Mouse (Mus musculus): Measurements from ENCODE around the gene Calhm1. TPM values are rescaled to one million over a fixed set of nuclear protein-coding genes. Genes with fewer than 3 reads are reported as not detected.

Calhm1 gene
- polyA plus RNA-seq (2012; fragmentation: generic; extraction: Trizol): under 1 TPM in 1 of 2 experiments, not detected in 1; 0.22 TPM

DNA sequence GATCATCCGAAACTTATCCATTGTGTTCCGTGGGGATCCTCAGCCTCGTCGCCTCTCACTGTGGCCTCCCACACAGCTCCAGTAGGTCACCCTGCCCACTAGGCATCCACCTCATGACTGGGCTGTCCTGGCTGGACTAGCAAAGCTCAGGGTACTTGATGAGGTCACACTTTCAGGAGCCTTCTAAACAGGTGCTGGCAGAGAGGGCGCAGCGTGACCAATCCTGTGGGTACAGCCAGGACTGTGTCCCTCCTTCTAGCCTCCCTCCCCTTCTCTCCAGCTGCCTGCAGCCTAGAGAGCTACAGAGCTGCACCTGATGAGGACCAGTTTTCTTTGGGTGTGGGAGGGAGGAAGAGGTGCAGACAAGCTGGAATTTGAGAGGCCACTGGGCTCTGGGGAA lies at the start of gene Calhm1:
Gene Calhm1 (minus strand): TSS at position 101 of the 400 bp plus-strand sequence.

DNA sequence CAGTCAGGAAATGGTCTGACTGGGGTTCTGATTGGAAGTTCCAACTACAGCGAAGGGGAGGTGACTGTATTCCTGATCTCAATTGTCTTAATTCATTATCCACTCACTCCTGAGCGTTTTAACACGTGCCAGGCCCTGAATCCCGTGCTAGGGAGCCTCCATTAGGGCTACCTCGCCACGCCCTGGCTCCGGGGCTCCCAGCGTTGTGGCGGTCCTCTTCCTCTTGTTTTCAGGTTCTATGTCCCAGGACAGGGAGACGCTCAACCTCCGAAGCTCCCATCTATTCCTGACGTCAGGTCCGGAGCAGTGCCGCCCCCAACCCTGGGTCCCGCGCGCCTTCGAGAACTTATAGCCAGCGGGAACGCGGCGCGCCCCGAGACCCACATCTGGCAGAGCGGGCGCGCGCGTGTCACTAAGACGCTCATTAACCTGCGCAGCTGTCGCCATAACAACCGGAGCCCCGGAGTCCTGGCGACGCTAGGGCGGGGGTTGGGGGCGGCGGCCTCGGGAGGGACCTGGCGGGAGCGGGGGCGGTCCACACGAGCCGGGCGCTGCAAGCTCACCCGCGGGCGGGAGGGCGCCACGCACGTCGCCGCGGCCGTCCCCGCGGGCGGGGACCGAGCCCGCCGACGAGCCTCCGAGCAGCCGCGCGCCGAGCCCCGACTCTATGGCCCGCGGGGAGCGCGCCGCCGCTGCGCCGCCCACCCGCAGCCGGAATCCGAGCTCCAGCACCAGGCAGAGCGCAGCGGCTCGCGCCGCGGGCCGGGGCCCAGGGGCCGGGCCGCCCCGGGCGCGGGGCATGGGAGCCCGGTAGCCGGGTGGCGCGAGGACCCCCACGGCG lies 34.6 kb upstream of the Calhm1 start, which contains the start of gene Neurl1a:
Gene Neurl1a (plus strand): TSS at position 390 of the 841 bp plus-strand sequence.

DNA sequence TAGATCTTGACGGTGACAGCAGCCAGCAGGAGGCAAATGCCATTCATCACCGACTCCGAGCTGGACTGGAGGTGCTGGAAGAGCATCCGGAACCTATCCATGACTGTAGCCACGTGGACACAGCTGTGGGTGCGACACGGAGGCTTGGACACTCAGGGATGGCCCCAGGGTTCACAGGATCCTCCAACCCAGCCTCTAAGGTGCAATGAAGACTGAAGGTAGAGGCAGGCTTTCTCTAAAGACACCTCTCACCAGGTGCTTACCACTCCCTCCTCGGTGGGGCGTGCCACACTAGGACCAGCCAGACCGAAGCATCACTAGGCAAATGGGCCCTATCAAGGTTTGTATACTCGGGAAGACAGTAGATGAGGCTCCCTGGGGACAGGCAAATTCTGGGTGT lies 13.6 kb upstream of the Calhm1 start, which contains the start of gene Calhm3:
Gene Calhm3 (minus strand): TSS at position 101 of the 400 bp plus-strand sequence.

DNA sequence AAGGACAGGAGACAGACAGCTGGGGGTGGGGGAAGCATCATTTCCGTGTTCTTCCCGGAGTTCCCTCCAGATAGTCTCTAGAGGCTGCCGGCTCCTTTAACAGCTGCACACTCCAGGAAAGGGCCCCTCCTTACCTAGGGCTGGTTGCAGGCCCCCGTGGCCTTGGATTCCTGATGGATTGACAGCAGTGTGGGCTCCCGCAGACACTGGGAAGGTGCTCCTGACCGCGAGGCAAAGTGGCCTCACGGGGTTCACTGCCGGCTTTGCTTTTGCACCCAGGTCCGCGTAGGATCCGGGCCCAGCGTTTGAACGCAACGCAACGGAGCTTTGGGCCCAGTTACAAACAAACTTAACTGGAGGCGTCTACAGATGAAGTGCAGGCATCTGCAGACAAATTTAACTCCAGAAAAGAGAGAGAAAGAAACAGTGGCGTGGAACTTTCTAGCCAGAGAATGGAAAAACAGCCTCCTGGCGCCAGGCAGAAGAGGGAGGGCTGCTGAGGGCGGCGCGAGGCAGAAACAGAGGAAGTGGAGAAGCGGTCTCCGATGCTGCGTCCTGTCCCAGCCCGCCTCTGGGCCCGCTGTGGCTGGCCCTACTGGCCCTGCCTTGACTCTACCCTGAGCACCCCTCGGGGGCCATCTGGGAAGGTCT lies 6.2 kb downstream of the Calhm1 start, which contains the start of gene Calhm2:
Gene Calhm2 (minus strand): TSS at position 524 of the 651 bp plus-strand sequence.

Other genes with a start within 250 kb of the Calhm1 start
- not detected for gene Ina, start 129.6 kb downstream of the Calhm1 start, polyA plus RNA-seq (2012; fragmentation: generic; extraction: Trizol)
- 10 to 100 TPM in 1 of 2 experiments, 1 to 10 TPM in 1; 5.5 to 22.8 TPM for gene Nt5c2, start 129.1 kb downstream of the Calhm1 start, polyA plus RNA-seq (2012; fragmentation: generic; extraction: Trizol)
- gene Pcgf6, start 93.3 kb downstream of the Calhm1 start, polyA plus RNA-seq (2012; fragmentation: generic; extraction: Trizol): 1 to 10 TPM in 1 of 2 experiments, under 1 TPM in 1; 0.59 to 2.6 TPM
- gene Taf5, start 76.5 kb downstream of the Calhm1 start, polyA plus RNA-seq (2012; fragmentation: generic; extraction: Trizol): 1 to 10 TPM in 1 of 2 experiments, under 1 TPM in 1; 0.87 to 2.6 TPM
- gene Usmg5, start 53.6 kb downstream of the Calhm1 start, polyA plus RNA-seq (2012; fragmentation: generic; extraction: Trizol): 100 to 1,000 TPM; 307 to 844 TPM
- 10 to 100 TPM in 1 of 2 experiments, 1 to 10 TPM in 1; 7.4 to 16.2 TPM for gene Pdcd11, start 53.5 kb downstream of the Calhm1 start, polyA plus RNA-seq (2012; fragmentation: generic; extraction: Trizol)
- gene Calhm2, start 6.0 kb downstream of the Calhm1 start, polyA plus RNA-seq (2012; fragmentation: generic; extraction: Trizol): 10 to 100 TPM; 10.6 to 24.1 TPM
- gene Calhm3, start 13.5 kb upstream of the Calhm1 start, polyA plus RNA-seq (2012; fragmentation: generic; extraction: Trizol): not detected
- gene Neurl1a, start 34.6 kb upstream of the Calhm1 start, polyA plus RNA-seq (2012; fragmentation: generic; extraction: Trizol): under 1 TPM; 0.26 to 0.59 TPM

All from C3H10T1/2 (cell line).